Mouse (Mus musculus) liver, adult 2 months (tissue): ENCODE data around the gene Mapk8ip2.

ENCODE experiments used
- CTCF ChIP-seq: fragments of 200-500 bp; IDR thresholded peaks from 2 replicates; pipeline ENCODE4 v1.5.1; 2011; ENCODE audit warnings: low read depth, low read length, control low read depth
- POLR2A ChIP-seq: fragments of 200-500 bp; IDR thresholded peaks from 2 replicates; pipeline ENCODE4 v1.6.1; 2011; ENCODE audit warnings: low read length, control low read depth; ENCODE audit not compliant: insufficient read depth; ENCODE audit errors: extremely low read depth

DNA sequence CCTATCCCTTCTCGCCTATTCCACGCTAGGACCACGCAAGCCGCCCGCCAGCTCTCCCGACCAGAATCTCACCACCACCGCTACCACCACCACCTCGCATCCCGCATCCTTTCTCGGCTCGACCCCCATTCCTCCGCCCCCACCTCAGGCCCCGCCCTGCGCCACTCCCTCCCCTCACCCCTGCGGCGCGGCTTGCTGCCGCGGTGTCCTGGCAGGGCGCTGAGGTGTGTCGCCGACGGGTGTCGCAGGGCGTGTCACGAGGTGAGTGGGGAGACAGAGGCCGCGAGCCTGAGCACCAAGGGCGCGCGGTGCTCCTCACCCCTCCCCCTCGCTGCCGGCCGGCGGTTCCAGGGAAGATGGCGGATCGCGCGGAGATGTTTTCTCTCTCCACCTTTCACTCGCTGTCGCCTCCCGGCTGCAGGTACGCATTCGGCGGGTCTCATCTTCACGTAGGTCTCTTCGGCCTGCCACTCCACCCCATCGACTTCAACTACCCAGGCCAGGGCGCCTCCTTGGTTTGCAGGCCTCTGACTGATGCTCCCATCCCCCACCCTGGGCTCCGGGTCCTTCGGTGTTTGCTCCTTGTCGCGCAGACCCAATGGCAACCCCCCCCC is at the start of gene Mapk8ip2:
- TF ChIP-seq CTCF (no peak), POLR2A (no peak)
